Comparison of ENCODE assay signal across 13 mouse cellular contexts in the genomic region with DNA sequence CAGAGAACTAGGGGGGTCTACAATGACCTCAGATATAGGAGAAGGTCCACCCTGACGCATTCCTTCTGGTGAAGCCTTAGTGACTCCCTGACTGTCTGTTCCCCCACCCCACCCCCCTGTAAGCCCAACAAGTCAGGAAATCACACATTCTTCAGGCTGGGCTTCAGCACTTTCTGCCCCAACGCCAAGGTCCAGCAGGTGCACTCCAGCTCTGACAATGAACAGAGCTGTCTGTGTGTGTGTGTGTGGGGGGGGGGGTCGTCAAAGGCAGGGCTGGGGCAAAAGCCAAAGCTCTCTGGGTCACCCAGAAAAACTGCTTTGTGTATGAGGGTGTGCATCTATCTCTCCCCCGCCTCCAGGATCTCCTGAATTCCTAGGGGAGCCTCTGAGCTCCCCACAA.
"Had no signal": no experiment of that assay in that cellular context is flagged by ENCODE, and none has a peak within 500 bp of the region (broad histone marks: within the 10 kb centered on the region; RNA-seq: fewer than 3 reads in every experiment).

No protein-coding gene starts in this region.

- ATAC-seq: hindbrain, postnatal 0 days; lung, postnatal 0 days; midbrain, embryonic 15.5 days had no signal

- H3K36me3 ChIP-seq: hindbrain, embryonic 13.5 days; limb, embryonic 10.5 days; liver, embryonic 15.5 days; midbrain, embryonic 15.5 days; neural tube, embryonic 12.5 days had no signal

- H3K9me3 ChIP-seq: hindbrain, embryonic 13.5 days; limb, embryonic 10.5 days; liver, embryonic 15.5 days; midbrain, embryonic 15.5 days; neural tube, embryonic 12.5 days had no signal

- H3K27ac ChIP-seq: hindbrain, embryonic 13.5 days; hindbrain, postnatal 0 days; limb, embryonic 10.5 days; liver, embryonic 15.5 days; midbrain, embryonic 15.5 days; neural tube, embryonic 12.5 days had no signal

- H3K4me2 ChIP-seq: hindbrain, embryonic 13.5 days; liver, embryonic 11.5 days; liver, embryonic 15.5 days; midbrain, embryonic 15.5 days; neural tube, embryonic 12.5 days had no signal

- H3K9ac ChIP-seq: hindbrain, embryonic 13.5 days; liver, embryonic 15.5 days; midbrain, embryonic 15.5 days; neural tube, embryonic 12.5 days had no signal

- DNase-seq: lung, adult 2 months; lung, postnatal 36 days; retina, postnatal 1 day; thymus, adult 18-20 months; thymus, postnatal 14 days had no signal

- H3K4me3 ChIP-seq: hindbrain, embryonic 13.5 days; limb, embryonic 10.5 days; liver, embryonic 15.5 days; midbrain, embryonic 15.5 days; neural tube, embryonic 12.5 days had no signal
